Mouse (Mus musculus) cortical plate, adult 2 months (tissue): ENCODE measurements around the gene Pop7.

Source experiments
- CTCF ChIP-seq: fragments of 200-500 bp; IDR thresholded peaks from 2 replicates; pipeline ENCODE4 v1.5.1; 2011; ENCODE audit warnings: mild to moderate bottlenecking, control low read depth, low read length; ENCODE audit not compliant: insufficient read depth; ENCODE audit errors: extremely low read depth
- POLR2A ChIP-seq: fragments of 200-500 bp; IDR thresholded peaks from 2 replicates; pipeline ENCODE4 v1.6.1; 2011; ENCODE audit warnings: mild to moderate bottlenecking, low read length, control low read depth; ENCODE audit not compliant: insufficient read depth; ENCODE audit errors: extremely low read depth

- TF ChIP-seq POLR2A (no peak), CTCF (no peak)
Measured at GRCm38 (mm10) chr5:137528247-137528968, 26.1 kb upstream of the Pop7 start.
